Mouse (Mus musculus) MN1 (cell line): ENCODE measurements around the gene Plin1.
A peak's percentile ranks its signal among the peaks of the same experiment; 100 is the strongest.

Experiments used
- DNase-seq: peaks from one replicate; pipeline ENCODE4 v3.0.0-alpha.2; 2016; ENCODE audit warnings: low spot score

Gene Plin1

DNA sequence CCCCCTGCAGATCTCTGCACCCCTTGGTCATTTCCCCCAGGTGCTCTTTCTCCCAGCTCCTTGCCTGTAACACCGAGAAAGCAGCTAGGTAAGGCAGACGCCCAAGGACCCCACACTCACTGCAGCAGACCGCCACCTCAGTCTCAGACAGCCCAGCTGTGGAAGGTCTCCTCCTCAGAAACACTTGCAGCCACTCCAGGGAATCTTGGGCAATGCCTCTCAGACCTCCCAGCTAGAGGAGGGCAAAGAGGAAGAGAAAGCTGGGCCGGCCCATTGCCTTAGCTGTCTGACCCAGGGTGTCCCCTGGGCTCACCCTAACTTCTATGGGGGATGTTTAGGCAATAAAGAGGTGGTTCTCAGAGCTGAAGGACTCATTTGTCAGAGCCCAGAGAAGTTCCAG is at the start of gene Plin1:
Plin1 (minus strand) TSS at position 282 of the 400 bp plus-strand sequence.
- no peak for DNase-seq

DNA sequence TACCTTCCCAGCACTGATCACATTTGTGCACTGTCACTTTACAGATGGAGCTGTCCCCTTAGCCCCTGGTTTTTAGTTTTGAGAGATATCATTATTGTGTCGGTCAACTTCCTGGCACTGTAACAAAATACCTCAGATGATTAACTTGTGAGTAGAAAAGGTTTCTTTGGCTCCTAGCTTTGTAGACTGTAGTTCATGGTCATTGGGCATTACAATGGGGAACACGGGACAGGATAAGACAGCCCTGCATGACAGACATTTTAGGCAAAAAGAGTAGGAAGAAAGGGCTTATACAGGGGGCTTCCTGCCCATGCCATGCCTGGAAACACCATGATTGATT is 49.8 kb upstream of the Plin1 start:
- no peak for DNase-seq

DNA sequence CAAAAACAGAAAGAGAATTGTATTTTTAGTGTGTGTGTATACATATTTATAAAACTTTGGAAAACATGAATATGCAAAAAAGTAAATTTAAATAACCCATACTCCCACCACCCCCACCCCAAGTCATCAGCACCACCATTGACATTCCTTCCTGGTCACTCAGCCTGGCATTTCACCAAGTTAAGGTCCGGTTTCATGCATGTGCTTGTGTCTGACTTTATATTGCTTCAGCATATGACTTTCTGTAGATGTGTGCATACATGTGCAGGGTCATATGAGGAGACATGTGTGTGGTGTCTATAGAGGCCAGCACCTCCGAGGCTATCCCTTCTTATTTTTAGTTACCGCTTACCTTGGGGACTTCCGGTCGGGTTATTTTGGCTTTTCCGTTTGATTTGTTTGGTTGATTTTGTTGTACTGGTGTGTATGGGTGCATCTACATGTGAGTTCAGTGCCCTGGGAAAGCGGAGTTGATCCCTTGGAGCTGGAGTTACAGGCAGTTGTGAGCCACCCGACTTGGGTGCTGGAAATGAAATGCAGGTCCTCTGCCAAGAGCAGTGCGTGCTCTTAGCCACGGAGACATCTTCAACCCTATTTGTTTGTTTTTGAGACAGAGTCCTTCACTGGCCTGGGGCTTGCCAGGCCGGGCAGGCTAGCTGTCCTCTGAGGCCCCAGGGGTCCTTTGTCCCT is 49.3 kb upstream of the Plin1 start:
- DNase-seq = no peak

DNA sequence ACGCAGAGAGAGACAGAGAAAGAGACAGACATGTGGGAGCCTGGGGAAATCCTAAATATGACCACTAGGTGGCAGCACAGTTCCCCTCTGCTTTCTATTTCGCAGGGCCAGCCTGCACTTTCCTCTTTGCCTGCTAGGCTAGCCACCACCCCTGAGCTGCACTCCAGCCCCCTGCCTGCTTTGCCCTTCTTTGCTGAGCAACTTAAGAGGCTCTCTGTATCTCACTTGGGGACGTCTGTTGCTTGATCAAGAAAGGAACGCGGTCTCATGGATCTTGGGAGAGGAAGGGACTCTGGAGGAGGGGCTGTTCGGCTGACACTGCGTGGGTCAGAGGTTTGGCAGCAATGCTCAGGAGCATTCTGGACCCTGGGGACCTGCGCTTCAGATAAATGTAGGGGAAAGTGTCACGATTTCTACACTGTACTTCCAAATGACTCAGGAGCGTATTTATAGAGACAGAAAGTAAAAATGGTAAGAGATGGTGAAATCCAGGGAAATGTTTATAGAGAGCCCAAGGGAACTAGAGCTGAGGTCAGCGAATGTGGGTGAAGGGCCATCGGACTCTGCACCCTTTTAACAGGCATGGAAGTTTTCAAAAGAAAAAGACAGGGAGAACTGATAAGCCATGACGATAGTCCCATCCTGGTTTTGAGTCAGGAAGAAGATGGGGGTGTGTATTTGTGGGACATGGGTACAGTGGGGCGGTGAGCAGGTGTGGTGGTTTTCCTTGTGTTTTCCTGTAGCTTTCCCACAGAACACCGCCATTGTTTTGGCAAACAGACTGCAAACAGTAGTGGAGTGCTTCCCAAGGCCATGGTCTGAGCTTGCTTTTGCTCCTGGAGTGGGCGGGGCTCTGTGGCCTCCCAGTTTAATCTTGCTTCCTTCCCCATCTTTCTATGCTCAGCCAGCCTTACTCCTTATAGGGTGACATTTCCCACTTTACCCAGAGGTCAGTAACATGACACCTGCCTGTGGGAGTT is 48.2 kb upstream of the Plin1 start:
- DNase-seq = peak; percentile 84

DNA sequence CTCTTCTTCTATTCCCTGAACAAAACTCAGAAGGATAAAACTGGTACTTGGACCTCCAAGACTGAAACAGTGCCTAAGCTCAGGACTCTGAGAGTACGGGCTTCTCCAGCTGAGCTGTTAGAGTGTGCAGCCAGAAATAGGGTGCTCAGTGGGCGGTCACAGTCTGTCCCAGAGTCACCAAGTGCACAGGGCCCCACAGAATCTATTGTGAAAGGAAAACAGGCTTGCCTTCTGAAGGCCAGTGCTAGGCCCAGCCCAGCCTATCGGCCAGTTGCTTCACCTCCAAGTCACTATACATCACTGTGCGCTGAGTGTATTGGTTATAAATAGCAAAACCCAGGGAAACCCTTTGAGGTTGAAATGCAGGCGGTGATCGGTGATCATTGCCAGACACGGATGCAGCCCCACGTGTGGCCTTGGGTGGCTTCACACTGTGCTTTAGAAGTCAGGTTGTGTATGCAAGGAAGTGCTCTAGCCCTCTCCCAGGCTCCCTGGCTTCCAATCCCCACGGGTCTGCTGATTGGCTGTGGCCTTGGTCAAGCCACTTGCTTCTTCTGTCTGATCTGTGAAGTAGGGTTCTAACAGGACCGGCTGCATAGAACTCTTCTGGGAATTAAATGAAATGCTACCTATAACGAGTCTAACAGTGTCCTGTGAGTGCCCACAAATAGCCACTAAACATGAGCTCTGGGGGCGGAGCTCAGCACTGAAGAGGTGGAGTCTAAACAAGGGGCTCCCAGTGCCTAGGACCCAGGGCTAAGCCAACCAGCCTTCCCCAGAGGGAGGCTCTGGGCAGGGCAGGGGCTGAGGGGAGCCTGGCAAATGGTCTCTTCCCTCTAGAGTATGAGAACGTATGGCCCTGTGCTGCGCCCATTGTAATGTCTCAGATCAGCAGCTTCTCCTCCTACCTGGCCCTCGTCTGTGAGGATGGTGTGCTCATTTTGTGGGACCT is 39.1 kb upstream of the Plin1 start:
- no peak for DNase-seq

DNA sequence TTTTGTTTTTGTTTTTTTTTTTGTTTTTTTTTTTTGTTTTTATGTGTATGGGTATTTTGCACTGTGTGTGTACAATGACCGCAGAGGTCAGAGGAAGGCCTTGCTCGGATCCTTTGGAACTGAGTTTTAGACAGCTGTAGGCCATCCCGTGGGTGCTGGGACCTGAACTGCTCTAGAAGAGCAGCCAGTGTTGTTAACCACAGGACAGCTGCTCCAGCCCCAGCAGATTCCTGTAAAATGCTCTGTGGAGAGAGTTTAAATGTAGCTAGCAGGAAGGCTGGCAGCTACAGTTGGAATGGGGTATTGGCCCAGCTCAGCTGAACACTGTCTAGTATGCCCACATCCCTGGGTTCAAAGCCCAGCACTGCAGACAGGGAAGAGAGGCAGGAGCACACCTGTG is 37.0 kb upstream of the Plin1 start:
- no peak for DNase-seq

DNA sequence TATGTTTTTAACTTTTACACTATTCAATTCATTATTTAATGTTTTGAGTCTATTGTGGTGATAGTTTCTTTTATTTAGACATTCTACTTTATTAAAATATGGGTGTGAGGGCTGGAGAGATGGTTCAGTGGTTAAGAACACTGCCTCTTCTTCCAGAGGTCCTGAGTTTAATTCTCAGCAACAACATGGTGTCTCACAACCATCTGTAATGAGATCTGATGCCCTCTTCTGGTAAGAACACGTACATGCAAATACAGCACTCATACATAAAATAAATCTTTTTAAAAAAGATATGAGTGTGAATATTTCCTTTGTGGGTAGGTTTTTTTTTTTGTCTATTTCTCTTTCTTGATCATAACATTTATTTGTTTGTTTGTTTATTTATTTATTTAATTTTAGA is 33.3 kb upstream of the Plin1 start:
- no peak for DNase-seq

DNA sequence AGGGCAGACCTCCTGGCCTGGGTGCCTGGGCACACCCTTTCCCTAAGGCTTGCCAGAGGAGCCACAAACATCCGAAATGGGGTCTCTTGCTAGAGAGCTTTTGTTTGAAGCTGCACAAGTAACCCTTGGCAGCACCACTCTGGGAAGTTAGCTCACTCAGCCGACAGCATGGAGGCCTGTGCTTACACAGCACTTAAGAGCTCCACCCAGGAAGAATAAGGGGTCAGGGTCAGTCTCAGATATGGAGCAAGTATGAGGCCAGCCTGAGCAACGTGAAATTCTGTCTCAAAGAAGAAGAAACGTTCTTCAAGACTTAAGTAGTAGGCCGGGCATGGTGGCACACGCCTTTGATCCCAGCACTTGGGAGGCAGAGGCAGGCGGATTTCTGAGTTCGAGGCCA is 29.4 kb upstream of the Plin1 start:
- DNase-seq = no peak

DNA sequence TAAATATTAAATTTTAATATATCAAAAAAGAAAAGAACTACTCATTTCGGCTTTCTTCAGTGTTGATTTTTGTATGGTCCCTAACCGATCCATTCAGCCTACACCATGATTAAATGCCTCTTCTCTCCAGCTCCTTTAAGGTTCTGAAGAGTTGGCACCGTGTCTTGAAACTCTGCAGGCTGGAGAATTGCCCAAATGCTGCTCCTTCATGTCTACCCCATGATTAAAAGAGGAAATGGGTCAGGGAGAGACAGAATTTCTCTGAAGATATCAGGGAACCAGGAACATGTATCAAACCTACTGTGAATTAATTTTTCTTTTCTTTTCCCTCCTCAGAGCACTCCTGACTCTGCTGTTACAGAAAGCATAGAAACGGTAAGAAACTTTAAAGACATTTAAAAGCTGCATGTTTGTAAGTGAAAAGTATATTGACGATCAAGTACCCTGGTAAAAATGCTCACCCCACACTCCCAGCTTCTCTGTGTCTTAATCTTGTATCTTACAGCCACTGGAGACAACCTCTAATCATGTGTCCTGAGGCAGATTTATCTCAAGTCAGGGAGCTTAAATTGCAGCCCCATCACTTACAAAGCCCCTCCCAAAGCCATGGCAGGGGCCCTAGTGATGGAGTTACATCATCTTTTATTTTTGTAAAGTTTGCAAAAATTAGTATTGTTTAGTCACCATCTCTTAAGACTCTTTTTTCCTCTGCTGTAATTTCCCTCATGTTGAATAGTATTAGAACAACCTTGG is 28.6 kb upstream of the Plin1 start:
- no peak for DNase-seq

DNA sequence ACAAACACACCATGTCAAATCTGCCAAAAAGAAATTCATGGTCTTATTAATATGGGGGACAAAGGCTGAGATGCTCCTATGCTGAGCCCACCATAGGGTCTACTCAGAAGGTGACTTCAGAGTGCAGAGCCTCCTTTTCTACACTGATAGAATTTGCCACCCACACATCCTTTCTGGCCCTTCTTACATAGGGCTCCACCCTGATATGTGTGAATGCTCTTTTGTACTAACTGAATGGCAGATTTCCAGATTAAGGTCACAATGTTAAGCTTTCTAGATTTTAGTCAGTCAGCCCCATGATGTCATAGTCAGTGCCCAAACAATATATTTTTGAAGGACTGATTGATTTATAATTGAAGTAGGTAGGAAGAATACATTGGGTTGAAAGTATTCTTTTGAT is 27.1 kb upstream of the Plin1 start:
- no peak for DNase-seq

DNA sequence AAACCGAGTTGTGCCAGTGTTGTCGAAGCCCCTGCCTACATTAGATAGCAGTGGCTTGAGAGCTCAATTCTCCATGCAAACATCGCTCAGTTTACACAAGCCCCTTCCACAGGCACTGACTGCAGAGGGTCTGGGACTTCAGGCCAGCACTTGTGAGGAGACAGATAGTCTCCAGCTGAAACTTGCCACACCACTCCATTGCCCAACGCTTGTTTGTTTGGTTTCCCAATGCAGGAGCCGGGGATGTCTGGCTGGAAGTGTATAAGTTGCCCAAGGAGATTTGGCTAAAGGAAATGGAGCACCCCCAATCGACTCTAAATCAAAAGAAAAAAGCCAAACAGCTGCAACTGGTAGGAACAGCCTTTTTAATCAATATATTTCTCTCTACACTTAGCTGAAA is 25.5 kb upstream of the Plin1 start:
- DNase-seq = no peak

DNA sequence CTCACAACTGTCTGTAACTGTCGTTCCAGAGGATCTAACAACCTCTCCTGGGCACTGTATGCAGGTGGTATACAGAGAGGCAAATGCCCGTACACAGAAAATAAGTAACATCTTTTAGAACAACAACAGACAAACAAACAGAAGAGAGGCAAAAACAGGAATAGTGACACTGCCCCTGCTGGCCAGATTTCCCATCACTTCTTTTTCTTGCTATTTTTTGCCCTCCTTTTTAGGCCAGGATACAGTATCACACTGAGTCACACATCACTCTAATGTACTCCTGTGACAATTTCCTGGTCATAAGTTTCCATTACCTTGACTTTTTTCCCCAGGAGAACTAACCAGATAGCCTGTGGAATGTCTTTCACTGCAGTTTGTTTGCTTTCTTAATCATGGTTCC is 23.6 kb upstream of the Plin1 start:
- no peak for DNase-seq

DNA sequence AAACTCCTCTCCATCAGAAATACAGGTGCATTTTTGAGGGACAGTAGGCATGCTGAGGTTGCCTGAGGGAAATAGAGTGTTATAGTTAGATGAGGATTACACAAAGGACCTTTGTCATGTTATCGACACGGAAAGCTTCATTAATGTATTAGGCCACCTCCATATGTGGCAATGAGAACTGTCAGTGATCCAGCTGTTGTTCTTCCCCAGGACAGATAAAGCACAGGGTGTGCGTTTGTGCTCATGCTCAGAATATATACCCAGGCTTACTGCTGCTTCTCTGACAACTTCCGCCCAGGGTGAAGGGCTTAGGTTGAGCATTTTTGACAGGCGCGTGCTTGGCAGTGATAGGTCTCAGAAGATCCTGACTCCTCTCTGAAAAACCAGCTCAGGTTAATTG is 16.8 kb upstream of the Plin1 start:
- no peak for DNase-seq

DNA sequence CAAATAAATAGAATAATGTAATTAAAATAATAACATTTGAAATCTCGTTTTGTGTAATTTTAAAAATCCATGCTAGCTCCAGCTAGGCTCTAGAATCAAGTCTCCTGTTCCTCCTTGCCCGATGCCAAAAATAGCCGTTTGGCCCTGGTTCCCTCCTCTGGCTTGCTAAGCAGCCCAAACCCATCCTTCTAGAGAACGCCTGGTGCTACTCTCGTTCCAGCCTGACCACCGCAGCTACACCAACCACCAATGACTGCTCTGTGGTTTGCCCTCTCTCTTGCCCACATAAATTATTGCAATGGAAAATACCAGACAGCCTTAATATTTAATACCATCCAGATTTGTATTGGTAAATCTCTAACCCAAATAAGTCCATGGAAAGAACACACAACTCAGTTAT is 15.0 kb upstream of the Plin1 start:
- DNase-seq = no peak

DNA sequence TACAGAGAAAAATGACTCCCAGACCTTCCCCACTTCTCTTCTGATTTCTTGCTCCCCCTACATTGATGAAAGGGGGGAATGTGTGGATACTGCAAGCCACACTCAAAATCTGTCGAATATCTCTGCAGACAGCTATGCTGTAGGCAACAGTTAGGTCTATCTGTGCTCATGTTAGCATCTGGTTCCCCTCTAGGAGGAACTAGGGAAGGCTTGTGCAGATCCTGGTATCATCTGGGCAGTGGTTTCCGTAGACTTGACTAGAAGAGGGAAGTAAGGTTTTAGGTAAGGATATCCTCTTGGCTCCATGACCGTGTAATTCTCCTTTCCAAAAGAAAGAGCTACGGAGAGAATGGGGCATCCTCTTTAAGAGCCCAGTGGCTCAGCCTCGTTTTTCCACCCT is 11.9 kb upstream of the Plin1 start:
- DNase-seq = no peak

DNA sequence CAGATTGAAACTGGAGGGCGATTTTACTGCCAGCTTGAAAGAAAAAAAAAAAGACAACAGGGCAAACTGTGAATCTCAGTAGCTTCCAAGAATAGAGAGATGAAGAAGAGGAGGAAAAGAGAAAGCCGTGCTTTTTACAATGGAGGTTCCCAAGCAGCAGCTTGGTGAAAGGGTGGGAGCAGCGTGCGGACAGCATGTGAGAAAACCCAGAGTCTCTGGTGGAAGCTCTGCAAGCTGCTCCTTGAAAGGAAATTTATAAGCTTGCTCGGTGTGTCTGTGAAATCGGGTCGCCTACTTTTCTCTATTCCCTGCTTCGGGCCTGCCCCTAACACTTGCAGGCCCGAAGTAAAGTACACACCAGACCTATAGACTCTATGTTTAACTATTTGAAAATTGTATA is 11.3 kb upstream of the Plin1 start:
- DNase-seq = no peak

DNA sequence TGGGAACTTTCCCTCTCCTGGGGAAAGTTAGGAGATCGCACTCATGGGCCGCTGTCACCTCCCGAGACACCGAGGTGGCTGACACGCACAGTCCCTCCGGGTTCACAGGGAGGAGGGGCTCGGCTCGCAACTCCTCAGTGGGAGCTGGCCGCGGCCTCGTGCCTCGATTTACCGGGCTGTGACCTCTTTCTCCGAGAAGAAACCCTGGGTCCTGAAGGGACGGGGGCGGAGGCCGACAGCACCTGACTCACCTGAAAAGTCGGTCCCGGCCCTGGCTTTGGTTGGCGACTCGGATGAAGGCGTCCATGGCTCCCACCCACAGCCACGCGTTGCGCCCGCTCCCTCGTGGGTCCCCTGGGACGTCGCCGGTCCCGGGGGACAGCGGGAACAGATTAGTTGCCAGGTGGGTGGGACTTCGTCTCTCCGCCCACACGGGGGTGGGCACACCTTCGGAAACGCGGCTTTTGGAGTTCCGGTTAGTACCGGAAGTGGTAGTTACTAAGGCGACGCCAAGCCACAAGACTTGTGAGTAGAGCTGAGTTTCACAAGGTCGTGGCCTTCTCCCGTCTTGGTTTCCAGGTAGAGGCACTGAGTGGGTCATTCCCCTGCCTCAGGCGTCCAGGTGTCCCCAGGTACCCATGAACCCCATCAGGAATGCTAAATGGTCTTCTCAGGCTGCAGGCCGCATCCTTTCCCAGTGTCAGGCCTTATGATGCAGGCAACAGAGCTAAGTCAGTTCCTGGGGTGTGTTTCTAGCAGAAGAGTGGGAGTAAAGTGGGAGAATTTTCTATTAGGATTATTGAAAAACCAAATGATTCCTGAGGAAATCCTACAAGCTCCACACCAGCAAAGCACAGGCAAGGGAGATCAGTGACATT is 10.2 kb upstream of the Plin1 start, which contains the start of the genes Pex11a and Wdr93:
Pex11a (minus strand) TSS at position 473 of the 878 bp plus-strand sequence.
Wdr93 (plus strand) TSS at position 505 of the 878 bp plus-strand sequence.
- DNase-seq = peak; percentile 76

DNA sequence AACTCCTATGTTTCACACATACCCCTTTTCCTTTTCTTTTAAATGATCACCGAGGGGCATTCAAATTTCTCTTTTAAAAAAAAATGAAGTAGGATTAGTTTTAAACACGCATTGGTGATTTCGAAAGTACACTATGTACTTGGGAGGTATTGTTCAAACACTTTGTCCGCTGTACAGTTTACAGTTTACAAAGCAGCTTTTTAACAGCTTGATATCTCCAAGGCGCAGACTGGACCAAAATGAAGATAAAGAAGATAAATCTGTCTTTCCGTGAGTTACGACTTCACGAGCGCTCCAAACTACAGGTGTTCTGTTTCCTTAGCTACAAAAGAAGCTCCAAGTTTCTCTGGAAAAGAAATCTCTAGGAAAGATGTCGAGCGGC is 9.6 kb upstream of the Plin1 start:
- no peak for DNase-seq

DNA sequence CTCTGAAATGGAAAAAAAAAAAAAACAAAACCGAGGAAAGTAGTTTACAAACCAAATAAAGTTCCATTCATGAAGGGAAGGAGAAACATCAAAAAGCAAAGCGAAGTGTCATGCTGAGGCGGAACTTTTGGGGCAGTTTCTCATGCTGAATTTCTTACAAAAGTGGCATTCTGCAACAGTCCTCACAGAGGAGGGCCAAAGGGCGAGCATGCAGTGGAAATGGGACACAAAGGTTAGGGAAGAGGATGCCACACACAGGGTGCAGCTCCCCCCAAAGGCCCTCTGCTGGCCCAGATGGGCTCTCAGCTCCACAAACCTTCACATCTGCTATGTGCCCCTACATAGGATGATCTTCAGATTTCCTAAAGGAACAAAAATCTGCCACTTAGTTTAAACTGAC is 7.6 kb upstream of the Plin1 start:
- DNase-seq = no peak

DNA sequence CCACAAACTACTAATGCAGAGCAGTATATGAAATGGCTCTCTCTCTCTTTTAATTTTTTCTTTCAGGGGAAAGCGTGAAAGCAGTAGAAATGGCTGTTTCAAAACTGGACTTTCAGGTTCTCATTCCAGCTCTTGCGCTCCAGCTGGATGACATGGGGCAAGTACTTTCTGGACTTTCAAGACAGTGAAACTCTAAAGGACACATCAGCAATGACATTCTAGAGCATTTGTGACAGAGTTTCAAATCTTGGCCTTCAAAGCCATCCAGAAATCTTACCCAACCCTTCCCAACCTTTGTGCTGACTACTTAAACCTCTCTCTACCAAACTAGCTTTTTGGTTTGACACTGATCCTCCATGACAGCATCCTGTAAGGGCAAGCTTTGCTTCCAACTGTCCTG is 6.2 kb upstream of the Plin1 start:
- no peak for DNase-seq

DNA sequence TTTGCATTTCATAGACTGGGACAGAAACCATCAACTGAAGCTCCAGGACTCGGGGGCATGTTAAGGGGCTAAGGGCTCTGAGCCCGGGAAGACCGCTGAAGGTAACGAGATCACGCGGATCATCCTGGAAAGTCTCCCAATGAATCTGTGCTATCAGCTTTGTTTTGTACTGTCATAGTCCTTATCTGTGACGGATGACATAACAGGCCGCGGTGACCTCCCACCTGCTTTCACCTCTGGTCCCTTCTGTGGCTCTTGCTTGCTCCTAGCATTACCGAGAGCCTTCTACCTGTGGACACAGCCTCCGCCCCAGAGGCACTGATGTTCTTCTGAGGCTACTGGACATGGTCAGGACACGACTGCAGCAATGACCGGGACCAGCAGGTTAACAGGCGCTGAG is 3.8 kb upstream of the Plin1 start:
- DNase-seq = no peak
